Mouse (Mus musculus): ENCODE measurements around the gene Gpr39. TPM values are rescaled to one million over a fixed set of nuclear protein-coding genes. Genes with fewer than 3 reads are reported as not detected.

Gpr39 gene
- polyA plus RNA-seq, 1 experiment, result not detected

DNA sequence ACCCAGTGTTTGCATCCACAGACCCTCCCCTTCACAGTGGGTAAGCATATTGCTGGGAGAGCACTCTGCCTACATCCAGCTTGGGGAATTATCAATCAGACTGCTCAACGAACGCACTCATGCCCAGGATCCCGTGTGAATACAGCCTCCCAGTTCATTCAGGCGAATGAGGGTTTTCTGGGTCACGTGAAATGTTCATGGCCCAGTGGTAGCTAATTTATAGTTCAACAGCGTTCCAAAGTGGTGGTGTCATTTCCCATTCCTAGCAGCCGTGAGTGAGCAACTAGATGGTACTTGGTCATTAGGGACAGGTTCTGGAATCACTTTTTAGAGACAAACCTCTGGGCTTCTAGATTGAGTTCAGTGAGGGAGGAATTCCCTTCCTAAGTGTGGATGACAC, 144.3 kb downstream of the Gpr39 start:
- 83% methylated on average over 7 of the region's 7 CpGs for WGBS
- H3K4me1 ChIP-seq (ENCODE audit: control insufficient read depth, insufficient read depth, low read length), result no peaks in the 10 kb centered on the region
- TF ChIP-seq POLR2A (IDR thresholded peaks at IDR 0.05; ENCODE audit: insufficient read depth, low read depth, low read length) (no peak), CTCF (IDR thresholded peaks at IDR 0.05; ENCODE audit: insufficient read depth, low read depth, low read length) (no peak)
- H3K4me3 ChIP-seq (ENCODE audit: insufficient read depth, low read depth, low read length), result no peak overlapping the region
- H3K27ac ChIP-seq (ENCODE audit: insufficient read depth, low read depth, low read length), result no peak overlapping the region

DNA sequence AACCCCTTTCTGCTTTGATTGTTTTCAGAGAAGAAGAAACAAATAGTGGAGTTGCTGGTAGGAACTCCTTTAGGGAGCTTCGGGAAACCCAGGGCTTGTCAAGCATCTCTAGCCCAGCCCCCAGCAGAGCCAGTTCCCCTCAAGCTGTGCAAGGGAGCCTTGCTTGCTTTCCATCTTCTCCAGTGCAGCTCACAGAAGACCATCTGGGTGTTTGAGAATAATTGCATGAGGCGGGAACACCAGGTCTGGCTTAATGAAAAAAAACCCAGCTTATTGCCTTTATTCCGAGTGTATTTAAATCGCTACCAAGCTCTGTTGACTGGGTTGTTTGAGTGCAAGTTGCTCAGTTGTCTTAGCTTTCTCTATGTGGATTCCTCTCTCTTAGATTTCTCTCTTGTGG, 146.8 kb downstream of the Gpr39 start:
- no peak for TF ChIP-seq CTCF (IDR thresholded peaks at IDR 0.05; ENCODE audit: insufficient read depth, low read depth, low read length)
- WGBS, result 76% methylated on average over 4 of the region's 4 CpGs
- Histone ChIP-seq H3K4me3 (ENCODE audit: insufficient read depth, low read depth, low read length) (no peak overlapping the region), H3K27ac (ENCODE audit: insufficient read depth, low read depth, low read length) (no peak overlapping the region), H3K4me1 (ENCODE audit: control insufficient read depth, insufficient read depth, low read length) (no peaks in the 10 kb centered on the region)

DNA sequence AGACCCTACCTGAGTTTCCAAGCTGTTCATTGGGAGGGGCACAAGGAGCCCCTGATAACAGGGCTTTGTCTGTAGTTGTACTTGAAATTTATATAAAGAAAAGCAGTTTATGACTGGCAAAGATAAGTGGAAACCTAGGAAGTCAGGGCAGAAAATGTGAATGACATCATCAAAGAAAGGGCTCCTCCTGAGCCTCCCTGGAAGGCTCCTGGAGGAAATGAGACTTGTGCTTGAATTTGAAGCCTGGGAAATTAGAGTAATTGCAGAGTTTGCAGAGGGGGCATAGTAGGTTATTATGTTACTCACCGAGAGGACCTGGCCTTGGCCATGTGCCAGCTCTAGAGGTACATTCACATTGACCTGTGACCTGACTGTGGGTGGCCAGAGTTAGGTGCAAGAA, 160.7 kb downstream of the Gpr39 start:
- no peak overlapping the region for H3K4me3 ChIP-seq (ENCODE audit: insufficient read depth, low read depth, low read length)
- H3K4me1 ChIP-seq (ENCODE audit: control insufficient read depth, insufficient read depth, low read length), result no peaks in the 10 kb centered on the region
- H3K27ac ChIP-seq (ENCODE audit: insufficient read depth, low read depth, low read length), result no peak overlapping the region
- WGBS, result 43% methylated on average over 1 of the region's 1 CpGs
- TF ChIP-seq CTCF (IDR thresholded peaks at IDR 0.05; ENCODE audit: insufficient read depth, low read depth, low read length) (no peak), POLR2A (IDR thresholded peaks at IDR 0.05; ENCODE audit: insufficient read depth, low read depth, low read length) (no peak)

DNA sequence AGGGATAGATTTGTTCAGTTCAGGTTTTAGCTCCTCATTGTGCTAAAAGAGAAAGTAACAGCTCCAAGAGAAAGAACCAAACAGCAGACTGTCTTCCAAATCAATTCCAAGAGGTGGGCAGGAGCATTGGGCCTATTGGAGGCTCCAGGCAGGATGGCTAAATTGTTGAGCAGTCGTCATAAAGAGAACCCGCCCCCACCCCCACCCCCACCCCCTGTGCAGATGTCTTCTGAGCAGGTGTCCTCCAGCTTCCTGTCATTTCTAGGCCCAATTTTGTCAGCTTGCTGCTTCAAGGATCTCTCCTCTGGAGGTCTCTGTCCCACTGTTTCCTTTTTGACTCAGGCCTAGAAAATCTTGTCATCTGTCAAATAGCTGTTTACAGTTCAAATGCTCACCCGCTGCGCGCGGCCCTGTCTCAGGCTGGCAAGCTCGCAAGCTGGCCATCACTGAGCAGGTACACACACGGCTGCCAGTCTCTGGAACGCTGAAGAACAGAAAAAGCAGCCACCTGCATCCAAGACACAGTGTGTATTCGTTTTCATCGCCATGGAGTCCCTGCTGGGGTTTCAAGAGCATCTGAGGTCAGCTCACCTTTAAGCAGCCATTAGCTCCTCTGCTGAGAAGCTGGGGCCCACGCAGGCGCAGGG, 163.1 kb downstream of the Gpr39 start:
- 83% methylated on average over 13 of the region's 13 CpGs for WGBS
- H3K4me1 ChIP-seq (ENCODE audit: control insufficient read depth, insufficient read depth, low read length), result no peaks in the 10 kb centered on the region
- no peak for TF ChIP-seq POLR2A (IDR thresholded peaks at IDR 0.05; ENCODE audit: insufficient read depth, low read depth, low read length)
- TF ChIP-seq CTCF (IDR thresholded peaks at IDR 0.05; ENCODE audit: insufficient read depth, low read depth, low read length), result no peak
- no peak overlapping the region for H3K4me3 ChIP-seq (ENCODE audit: insufficient read depth, low read depth, low read length)
- no peak overlapping the region for H3K27ac ChIP-seq (ENCODE audit: insufficient read depth, low read depth, low read length)

DNA sequence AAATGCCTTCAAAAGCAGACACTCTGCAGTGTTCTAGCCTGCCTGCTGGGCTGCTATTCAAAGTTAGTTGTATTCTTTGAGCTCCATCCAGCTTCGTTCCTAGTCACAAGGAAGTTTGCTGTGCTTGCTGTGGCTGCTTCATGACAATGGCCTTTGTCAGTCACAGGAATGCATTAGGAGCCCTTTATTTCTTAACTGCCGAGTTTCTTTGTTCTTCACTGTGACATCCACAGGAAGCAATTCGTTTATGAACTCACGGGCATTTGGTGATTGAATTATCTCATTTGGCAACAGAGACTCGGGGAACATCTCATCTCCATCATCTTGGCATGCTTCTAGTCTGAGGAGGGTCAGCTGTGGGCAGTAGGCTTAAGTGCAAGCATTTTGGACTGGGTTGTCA, 177.9 kb downstream of the Gpr39 start:
- Histone ChIP-seq H3K27ac (ENCODE audit: insufficient read depth, low read depth, low read length) (no peak overlapping the region), H3K4me3 (ENCODE audit: insufficient read depth, low read depth, low read length) (no peak overlapping the region), H3K4me1 (ENCODE audit: control insufficient read depth, insufficient read depth, low read length) (peaks cover 2% of the 10 kb centered on the region; the same call in 1 of the 2 replicates)
- no peak for TF ChIP-seq POLR2A (IDR thresholded peaks at IDR 0.05; ENCODE audit: insufficient read depth, low read depth, low read length)
- no peak for TF ChIP-seq CTCF (IDR thresholded peaks at IDR 0.05; ENCODE audit: insufficient read depth, low read depth, low read length)
- 44% methylated on average over 5 of the region's 5 CpGs for WGBS

DNA sequence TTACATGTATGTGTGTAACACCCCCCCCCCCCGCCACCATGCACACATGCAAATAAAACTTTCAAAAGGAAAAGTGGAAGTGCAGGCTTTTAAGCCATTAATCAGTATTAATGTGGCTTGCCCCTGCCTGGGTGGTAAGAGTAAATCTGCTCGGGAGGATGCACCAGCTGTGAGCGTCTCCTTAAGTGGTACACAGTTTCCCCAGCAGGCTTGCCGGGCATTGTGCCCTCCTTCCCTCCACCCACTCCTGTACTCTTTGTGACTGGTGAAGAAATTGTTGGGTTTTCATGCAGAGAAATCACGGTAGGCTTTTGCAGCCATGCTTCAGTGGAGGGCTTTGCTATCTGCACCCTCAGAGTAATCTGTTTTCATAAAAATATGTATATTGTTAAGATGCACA, 181.8 kb downstream of the Gpr39 start:
- Histone ChIP-seq H3K4me3 (ENCODE audit: insufficient read depth, low read depth, low read length) (no peak overlapping the region), H3K27ac (ENCODE audit: insufficient read depth, low read depth, low read length) (no peak overlapping the region), H3K4me1 (ENCODE audit: control insufficient read depth, insufficient read depth, low read length) (peaks cover 2% of the 10 kb centered on the region; the same call in 1 of the 2 replicates)
- 45% methylated on average over 5 of the region's 5 CpGs for WGBS
- TF ChIP-seq CTCF (IDR thresholded peaks at IDR 0.05; ENCODE audit: insufficient read depth, low read depth, low read length) (no peak), POLR2A (IDR thresholded peaks at IDR 0.05; ENCODE audit: insufficient read depth, low read depth, low read length) (no peak)

DNA sequence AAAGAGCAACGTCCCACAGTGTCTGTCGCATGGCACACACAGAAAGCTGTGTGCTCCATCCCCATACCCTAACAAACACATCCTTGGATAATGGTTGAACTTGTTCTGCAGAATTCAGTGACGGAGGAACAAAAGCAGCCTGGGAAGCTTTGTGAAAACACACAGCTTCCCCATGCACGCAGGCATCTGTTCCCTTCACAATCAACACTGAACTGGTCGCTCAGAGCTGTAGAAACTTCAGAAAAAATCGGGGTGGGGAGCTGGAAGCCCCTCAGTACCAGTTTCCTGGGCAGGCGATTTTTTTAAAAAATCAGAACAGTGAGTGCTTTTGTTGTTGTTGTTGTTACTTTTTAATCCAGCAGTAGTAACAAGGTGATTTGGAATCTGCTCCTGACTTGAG, 193.3 kb downstream of the Gpr39 start:
- Histone ChIP-seq H3K27ac (ENCODE audit: insufficient read depth, low read depth, low read length) (no peak overlapping the region), H3K4me1 (ENCODE audit: control insufficient read depth, insufficient read depth, low read length) (peaks cover 3% of the 10 kb centered on the region; the same call in 1 of the 2 replicates), H3K4me3 (ENCODE audit: insufficient read depth, low read depth, low read length) (no peak overlapping the region)
- no peak for TF ChIP-seq CTCF (IDR thresholded peaks at IDR 0.05; ENCODE audit: insufficient read depth, low read depth, low read length)
- no peak for TF ChIP-seq POLR2A (IDR thresholded peaks at IDR 0.05; ENCODE audit: insufficient read depth, low read depth, low read length)
- WGBS, result 44% methylated on average over 7 of the region's 7 CpGs

DNA sequence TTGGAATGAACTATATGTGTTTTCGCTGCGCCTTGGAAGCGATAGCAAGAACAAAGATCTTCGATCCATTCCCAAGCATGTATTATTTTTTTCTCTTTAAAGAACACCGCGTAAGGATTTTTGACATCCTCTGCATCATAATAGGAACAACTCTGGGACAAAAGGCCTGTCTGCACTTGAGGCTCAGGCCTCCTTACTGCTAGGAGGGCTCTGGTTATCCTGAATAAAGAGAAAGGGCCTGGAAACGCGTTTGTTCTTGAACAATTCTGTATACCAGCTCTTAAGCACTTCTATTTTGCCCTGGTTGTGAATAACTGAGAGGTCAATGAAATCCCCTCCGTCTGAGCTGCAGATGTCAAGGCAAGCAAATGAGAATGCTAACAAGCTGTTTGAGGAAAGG, 216.4 kb downstream of the Gpr39 start:
- H3K4me1 ChIP-seq (ENCODE audit: control insufficient read depth, insufficient read depth, low read length), result no peaks in the 10 kb centered on the region
- 78% methylated on average over 9 of the region's 9 CpGs for WGBS
- no peak overlapping the region for H3K27ac ChIP-seq (ENCODE audit: insufficient read depth, low read depth, low read length)
- no peak overlapping the region for H3K4me3 ChIP-seq (ENCODE audit: insufficient read depth, low read depth, low read length)
- TF ChIP-seq POLR2A (IDR thresholded peaks at IDR 0.05; ENCODE audit: insufficient read depth, low read depth, low read length) (no peak), CTCF (IDR thresholded peaks at IDR 0.05; ENCODE audit: insufficient read depth, low read depth, low read length) (no peak)

DNA sequence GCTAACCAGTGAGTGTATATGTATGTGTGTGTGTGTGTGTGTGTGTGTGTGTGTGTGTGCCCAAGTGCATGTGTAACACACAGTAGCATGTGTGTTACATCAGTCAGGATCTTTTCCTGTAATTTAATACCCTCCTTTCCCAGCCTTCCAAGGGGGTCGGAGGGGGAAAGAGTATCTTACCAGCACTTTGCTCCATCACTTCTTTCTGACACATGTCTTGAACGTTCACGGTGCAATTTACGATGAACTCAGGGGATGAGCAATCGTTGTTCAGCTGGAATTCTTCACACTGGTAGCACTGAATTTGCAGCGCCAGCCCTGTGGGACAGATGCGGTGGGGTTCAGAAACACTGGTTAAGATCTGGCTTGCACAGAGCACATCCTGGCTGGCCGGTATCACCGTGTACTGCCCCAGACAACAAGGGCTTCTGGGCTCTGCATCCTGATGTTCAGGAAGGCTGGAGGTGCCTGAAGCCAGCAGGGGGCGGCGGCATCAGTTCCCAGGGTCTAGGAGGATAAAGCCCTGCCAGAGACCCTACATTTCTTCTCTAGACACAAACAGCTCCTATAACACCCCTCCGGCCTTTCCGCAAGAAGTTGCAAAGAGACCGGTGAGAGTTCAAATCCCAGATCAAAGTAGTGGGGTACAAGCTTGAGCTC, 233.5 kb downstream of the Gpr39 start:
- TF ChIP-seq CTCF (IDR thresholded peaks at IDR 0.05; ENCODE audit: insufficient read depth, low read depth, low read length) (peak; percentile 38; the same call in 1 of the 2 replicates), POLR2A (IDR thresholded peaks at IDR 0.05; ENCODE audit: insufficient read depth, low read depth, low read length) (no peak)
- Histone ChIP-seq H3K27ac (ENCODE audit: insufficient read depth, low read depth, low read length) (no peak overlapping the region), H3K4me3 (ENCODE audit: insufficient read depth, low read depth, low read length) (no peak overlapping the region; the same call in 1 of the 2 replicates), H3K4me1 (ENCODE audit: control insufficient read depth, insufficient read depth, low read length) (peaks cover 30% of the 10 kb centered on the region)
- WGBS, result 16% methylated on average over 14 of the region's 14 CpGs

All from olfactory bulb, adult 2 months (tissue).